Mouse (Mus musculus) ES-E14 (cell line): ENCODE data around the gene Chchd6. TPM values are rescaled to one million over a fixed set of nuclear protein-coding genes. Genes with fewer than 3 reads are reported as not detected.

Source experiments
- DNase-seq: peaks from one replicate; pipeline ENCODE4 v3.0.0-alpha.2; 2013; ENCODE audit warnings: low read depth, low spot score
- H3K27ac ChIP-seq: 2 replicates; pipeline ENCODE4 v1.5.1; 2012; ENCODE audit warnings: low read depth, mild to moderate bottlenecking, low read length, moderate library complexity, mixed read lengths; ENCODE audit not compliant: poor library complexity, insufficient read depth, severe bottlenecking
- H3K36me3 ChIP-seq: 2 replicates; pipeline ENCODE4 v1.6.1; 2012; ENCODE audit warnings: mild to moderate bottlenecking, low read length, moderate library complexity, mixed read lengths; ENCODE audit not compliant: control insufficient read depth, poor library complexity, insufficient read depth, severe bottlenecking
- H3K4me1 ChIP-seq, 2 experiments: fragments of 150-350 bp in 1 of 2; sonication (generic) in 1 of 2; 2 replicates each; pipeline ENCODE4 v1.6.1; 2012; ENCODE audit warnings: low read length in 2 of 2, mild to moderate bottlenecking in 1 of 2, mixed read lengths in 1 of 2; ENCODE audit not compliant: control insufficient read depth in 2 of 2, insufficient read depth in 2 of 2, poor library complexity in 1 of 2
- H3K4me3 ChIP-seq, 2 experiments: fragments of 150-350 bp in 1 of 2; sonication (generic) in 1 of 2; 2 replicates each; pipeline ENCODE4 v1.5.1; 2012; ENCODE audit warnings: low read length in 2 of 2, low read depth in 1 of 2, mild to moderate bottlenecking in 1 of 2, mixed read lengths in 1 of 2; ENCODE audit not compliant: insufficient read depth in 1 of 2, poor library complexity in 1 of 2, severe bottlenecking in 1 of 2
- H3K9ac ChIP-seq: 2 replicates; pipeline ENCODE4 v1.6.1; 2012; ENCODE audit warnings: low read depth, mild to moderate bottlenecking, low read length, mixed read lengths; ENCODE audit not compliant: poor library complexity, insufficient read depth, severe bottlenecking
- H3K9me3 ChIP-seq: fragments of 150-350 bp; sonication (generic); 2 replicates; pipeline ENCODE4 v1.6.1; 2012; ENCODE audit warnings: low read depth, mild to moderate bottlenecking, low read length; ENCODE audit not compliant: control insufficient read depth, insufficient read depth
- CHD2 ChIP-seq: IDR thresholded peaks from 2 replicates; pipeline ENCODE4 v1.6.1; 2014; ENCODE audit warnings: mild to moderate bottlenecking, low read depth, low read length, inconsistent platforms
- HCFC1 ChIP-seq: IDR thresholded peaks from 2 replicates; pipeline ENCODE4 v1.6.1; 2012; ENCODE audit warnings: low read length, inconsistent platforms, borderline replicate concordance; ENCODE audit not compliant: insufficient read depth
- MAFK ChIP-seq: IDR thresholded peaks from 2 replicates; pipeline ENCODE4 v1.6.1; 2014; ENCODE audit warnings: mild to moderate bottlenecking, low read depth, low read length, inconsistent platforms; ENCODE audit not compliant: insufficient read depth
- ZC3H11A ChIP-seq: IDR thresholded peaks from 2 replicates; pipeline ENCODE4 v1.6.1; 2012; ENCODE audit warnings: low read depth, mild to moderate bottlenecking, inconsistent platforms, low read length, borderline replicate concordance
- ZNF384 ChIP-seq: IDR thresholded peaks from 2 replicates; pipeline ENCODE4 v1.6.1; 2012; ENCODE audit warnings: low read depth, low read length, inconsistent platforms
- in situ Hi-C, 2 experiments: fragments of 600-800 bp; cut with MboI; formaldehyde crosslinking; loops; one replicate each; pipeline ENCODE4 v1.15.1; 2025; ENCODE audit warnings: low sequenced_read_pairs in 2 of 2, inconsistent platforms in 1 of 2; ENCODE audit not compliant: unreplicated experiment in 2 of 2
- total RNA-seq: library from RNA; depleted of rRNA; stranded (reverse); fragments of 300-350 nt; gene quantifications from 2 replicates; pipeline ENCODE4 v1.2.3, GENCODE M21; 2012

Chchd6 gene
- total RNA-seq, 1 experiment, result 28.0 TPM

DNA sequence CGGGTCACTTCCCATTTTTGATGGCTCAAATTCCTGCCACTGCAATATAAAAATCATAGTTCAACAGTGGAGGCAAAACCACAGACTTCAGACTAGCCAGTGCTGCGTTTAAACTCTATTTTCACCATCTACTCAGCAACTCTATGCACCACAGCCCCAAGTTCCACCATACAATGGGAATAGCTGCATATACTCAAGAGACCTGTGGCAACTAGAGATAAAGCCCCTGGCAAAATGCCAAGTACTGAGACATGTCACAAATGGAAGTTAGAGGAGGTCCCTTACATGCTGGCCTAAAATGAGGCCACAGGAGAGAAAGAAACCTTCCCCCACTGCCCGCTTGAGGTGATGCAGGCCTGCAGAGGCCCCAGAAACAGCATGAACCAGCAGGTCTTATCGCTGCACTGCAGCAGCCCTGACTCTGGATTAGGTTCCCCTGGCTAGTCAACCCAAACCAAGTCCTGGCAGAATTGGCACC is 139.9 kb downstream of the Chchd6 start:
- in situ Hi-C loops, result no loop called here
- H3K27ac ChIP-seq, result no peak overlapping the region

GRCm38 (mm10) chr6:89454437-89454836 is 141.0 kb downstream of the Chchd6 start:
- no peaks in the 10 kb centered on the region; the same call in 1 of the 2 replicates for H3K36me3 ChIP-seq
- H3K27ac ChIP-seq, result no peak overlapping the region
- no peak overlapping the region for H3K9ac ChIP-seq
- H3K9me3 ChIP-seq, result no peaks in the 10 kb centered on the region
- no peak for DNase-seq
- no peak overlapping the region for H3K4me3 ChIP-seq
- no peaks in the 10 kb centered on the region for H3K4me1 ChIP-seq
- TF ChIP-seq ZC3H11A (no peak), MAFK (no peak), CHD2 (no peak), HCFC1 (no peak), ZNF384 (no peak)
- in situ Hi-C loops, result no loop called here

More for the DNA sequence above, 139.9 kb downstream of the Chchd6 start:
- Histone ChIP-seq H3K9me3 (no peaks in the 10 kb centered on the region), H3K4me3 (no peak overlapping the region), H3K36me3 (no peaks in the 10 kb centered on the region; the same call in 1 of the 2 replicates), H3K9ac (no peak overlapping the region), H3K4me1 (no peaks in the 10 kb centered on the region)
- TF ChIP-seq MAFK, result no peak
- no peak for TF ChIP-seq ZNF384
- TF ChIP-seq CHD2, result no peak
- TF ChIP-seq ZC3H11A, result no peak
- TF ChIP-seq HCFC1, result no peak
- no peak for DNase-seq

- no peaks in the 10 kb centered on the region; the same call in 1 of the 2 replicates for H3K36me3 ChIP-seq
- H3K27ac ChIP-seq, result no peak overlapping the region
- H3K4me3 ChIP-seq, result no peak overlapping the region
- no peak overlapping the region for H3K9ac ChIP-seq
- TF ChIP-seq HCFC1 (no peak), MAFK (no peak), ZNF384 (no peak), ZC3H11A (no peak), CHD2 (no peak)
- in situ Hi-C loops, result no loop called here
- H3K9me3 ChIP-seq, result no peaks in the 10 kb centered on the region
- H3K4me1 ChIP-seq, result no peaks in the 10 kb centered on the region
- DNase-seq, result no peak
Measured at GRCm38 (mm10) chr6:89452976-89453674, 142.3 kb downstream of the Chchd6 start.

DNA sequence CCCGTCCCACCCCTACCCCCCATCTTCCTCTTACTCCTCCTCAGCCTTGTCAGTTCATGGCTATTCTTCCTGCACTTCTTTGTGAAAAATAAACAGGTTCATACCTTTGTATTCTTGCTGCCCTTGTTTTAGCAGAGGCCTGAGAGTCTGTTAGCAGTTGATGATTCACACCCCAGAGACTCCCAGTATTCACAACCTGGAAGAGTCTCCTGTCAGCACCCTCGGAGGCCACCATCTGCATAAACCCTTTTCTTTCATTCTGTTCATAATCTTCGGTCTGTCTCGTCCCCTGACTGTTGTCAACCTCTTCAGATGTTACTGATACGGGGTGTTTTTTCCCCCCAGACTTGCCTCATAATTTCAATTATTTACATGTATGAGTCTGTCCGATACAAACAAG is 143.1 kb downstream of the Chchd6 start:
- Histone ChIP-seq H3K4me1 (no peaks in the 10 kb centered on the region), H3K4me3 (no peak overlapping the region), H3K9ac (no peak overlapping the region), H3K36me3 (no peaks in the 10 kb centered on the region; the same call in 1 of the 2 replicates), H3K9me3 (no peaks in the 10 kb centered on the region), H3K27ac (no peak overlapping the region)
- DNase-seq, result no peak
- in situ Hi-C loops, result no loop called here
- TF ChIP-seq MAFK (no peak), CHD2 (no peak), HCFC1 (no peak)

- no peaks in the 10 kb centered on the region for H3K36me3 ChIP-seq
- DNase-seq, result no peak
- no peaks in the 10 kb centered on the region for H3K4me1 ChIP-seq
- no peak overlapping the region for H3K4me3 ChIP-seq
- no peak for TF ChIP-seq ZNF384
- TF ChIP-seq ZC3H11A, result no peak
- no peak for TF ChIP-seq HCFC1
- TF ChIP-seq CHD2, result no peak
- TF ChIP-seq MAFK, result no peak
- H3K9ac ChIP-seq, result no peak overlapping the region
- H3K9me3 ChIP-seq, result no peaks in the 10 kb centered on the region
- in situ Hi-C loops, result no loop called here
- H3K27ac ChIP-seq, result no peak overlapping the region
Measured at GRCm38 (mm10) chr6:89448736-89449135, 146.7 kb downstream of the Chchd6 start.
